Mouse (Mus musculus): ENCODE results near the gene Pde4b.

The Pde4b gene

DNA sequence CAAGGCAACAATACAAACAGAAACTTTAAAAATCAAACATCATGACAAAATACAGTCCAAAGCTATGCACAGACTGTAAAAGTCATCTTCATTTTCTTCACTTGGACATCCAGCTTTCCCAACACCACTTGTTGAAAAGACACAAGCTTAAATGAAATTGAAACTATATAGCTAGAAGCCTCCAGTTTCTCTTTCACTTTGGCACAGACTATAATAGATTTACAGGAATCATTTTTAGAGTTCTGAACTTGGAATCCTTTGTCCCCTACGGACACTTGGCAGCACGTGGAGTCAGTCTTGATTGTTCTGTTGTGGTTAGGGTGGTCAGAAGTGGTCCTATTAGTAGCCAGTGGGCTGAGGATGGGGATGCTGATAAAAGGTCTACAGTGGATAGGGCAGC is 191.6 kb downstream of the Pde4b start:
- no peak for DNase-seq (ENCODE audit: low spot score in 2 of 2)

DNA sequence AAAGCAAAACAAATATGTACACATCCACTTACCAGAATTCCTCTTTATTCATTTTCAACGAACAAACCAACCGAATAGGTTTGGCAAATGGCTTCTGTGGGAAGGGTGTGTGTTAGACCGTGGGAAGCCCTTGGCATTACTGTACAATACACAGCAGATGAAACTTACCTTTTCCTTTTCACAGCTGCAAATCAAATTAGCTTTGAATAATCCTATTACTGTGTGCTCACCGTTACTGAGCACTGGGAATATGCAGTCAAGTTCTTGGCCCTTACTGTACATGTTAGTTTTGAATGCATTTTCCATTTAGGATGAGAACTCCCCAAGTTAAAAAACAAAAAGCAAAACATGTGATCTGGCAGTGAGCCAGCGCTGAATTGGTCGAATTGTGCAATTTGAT is 199.8 kb downstream of the Pde4b start:
- no peak for DNase-seq (ENCODE audit: low spot score in 2 of 2)

DNA sequence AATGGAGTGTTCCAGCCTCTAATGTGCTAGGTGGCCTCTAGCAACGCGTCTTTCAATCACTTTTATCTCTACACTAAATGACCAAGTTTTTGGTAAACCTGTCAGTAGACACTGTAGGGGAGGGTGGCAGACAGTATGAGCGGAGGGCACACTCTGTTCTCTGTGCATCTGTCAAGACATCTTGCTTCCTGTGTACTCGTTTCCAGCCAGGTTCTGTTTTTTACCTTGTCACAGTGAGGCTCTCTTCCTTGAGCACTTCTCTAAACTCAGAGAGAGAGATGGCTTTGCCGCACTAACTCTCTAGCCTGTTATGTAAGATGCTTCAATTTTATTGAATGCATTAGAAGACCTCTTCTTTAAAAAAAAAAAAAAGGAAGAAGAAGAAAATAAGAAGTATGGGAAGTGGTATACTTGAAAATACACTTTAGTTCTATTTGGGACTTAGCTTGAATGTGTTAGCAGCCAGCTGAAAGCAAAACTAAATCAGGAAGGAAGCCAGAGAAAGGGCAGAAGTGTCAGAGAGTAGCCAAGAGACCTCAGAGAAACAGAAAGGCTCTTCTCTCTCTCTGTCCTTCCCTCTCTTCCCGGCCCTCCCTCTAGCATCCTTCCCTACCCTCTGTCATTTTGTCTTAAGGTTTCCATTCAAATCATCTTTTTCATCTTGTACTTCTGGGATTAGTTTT is 202.8 kb downstream of the Pde4b start:
- no peak for DNase-seq (ENCODE audit: low spot score in 2 of 2)

DNA sequence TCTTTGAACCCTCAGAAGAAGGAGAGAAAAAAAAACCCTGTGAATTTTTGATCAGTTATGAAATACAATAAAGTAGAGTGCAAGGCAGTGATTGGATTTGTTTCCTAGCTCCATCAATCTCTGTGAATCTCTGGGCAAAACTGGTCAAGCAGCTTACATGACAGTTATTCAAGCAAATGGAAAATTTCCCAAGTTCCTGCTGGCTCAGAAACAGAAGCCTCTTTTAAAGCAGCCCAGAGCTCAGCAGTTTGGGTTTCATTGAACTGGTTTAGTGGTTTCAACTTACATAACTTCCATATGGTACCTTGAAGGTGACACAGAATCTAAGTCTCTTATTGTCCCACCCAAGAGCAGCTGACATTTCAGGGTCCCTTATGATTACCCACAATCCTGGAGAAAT is 210.2 kb downstream of the Pde4b start:
- DNase-seq (ENCODE audit: low spot score in 2 of 2), result no peak

DNA sequence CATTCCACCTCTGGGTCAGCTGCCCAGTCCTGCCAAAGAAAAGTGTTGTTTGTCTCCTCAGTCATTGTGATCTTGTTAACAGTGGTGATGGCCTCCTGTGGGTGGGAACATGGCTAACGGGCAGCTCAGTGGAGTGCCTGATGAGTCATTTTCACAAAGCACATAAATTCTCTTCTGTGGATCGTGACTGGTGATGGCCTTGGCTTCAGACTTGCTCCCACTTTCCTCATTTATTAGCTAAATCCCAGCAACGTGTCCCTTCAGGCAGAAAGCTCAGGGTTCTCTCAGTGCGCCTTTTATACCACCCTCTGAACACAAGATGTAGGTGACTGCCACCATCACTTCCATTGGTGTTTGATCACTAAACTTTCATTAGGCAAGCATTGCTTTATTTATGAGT is 215.2 kb downstream of the Pde4b start:
- no peak for DNase-seq (ENCODE audit: low spot score in 2 of 2)

DNA sequence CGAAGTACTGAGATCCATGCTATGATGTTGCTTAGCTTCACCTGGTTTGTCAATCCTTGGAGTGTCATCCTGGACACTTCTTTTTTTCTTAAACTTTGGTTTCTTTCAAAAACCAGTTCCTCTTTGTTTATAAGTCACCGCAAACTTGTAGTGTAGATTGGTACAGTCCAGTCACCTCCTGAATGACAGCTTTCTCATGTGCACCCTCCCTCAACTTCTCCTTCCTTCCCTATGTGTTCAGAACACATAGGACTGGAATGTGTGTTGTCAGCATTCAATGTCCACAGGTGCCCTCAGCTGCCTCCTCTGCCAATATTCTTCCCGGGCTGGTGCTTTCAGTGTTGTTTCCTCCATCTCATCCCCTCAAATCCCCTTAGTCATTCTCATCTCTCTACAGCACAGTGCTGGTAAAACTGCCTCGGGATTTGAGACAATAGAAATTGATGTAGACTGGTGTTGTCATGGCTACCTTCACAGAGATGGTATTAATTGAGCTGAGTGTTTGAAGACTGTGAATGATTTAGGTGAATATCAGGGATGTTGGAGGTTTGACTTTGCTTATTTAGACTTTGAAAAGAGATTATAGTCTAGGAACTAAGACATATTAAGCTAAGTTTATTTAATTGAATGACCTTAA is 220.4 kb downstream of the Pde4b start:
- DNase-seq (ENCODE audit: low spot score in 2 of 2), result no peak

DNA sequence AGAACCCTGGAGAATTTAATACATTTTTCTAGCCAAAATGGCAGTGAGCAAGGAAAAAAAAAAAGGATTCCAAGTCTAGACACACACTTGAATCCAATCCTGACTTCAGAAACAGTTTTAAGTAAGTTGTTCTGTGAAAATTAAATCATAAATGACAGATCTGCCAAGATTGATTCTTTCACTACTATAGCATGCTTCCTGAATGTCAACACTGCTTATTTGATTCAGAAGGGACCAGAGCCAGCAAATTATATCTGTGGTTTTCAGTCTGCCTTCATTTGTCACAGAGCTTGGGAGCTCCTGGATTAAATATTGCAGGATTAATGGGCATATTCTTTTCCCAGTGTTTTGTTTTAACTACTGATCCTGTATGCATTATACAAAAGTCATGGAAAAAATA is 223.3 kb downstream of the Pde4b start:
- no peak for DNase-seq (ENCODE audit: low spot score in 2 of 2)

DNA sequence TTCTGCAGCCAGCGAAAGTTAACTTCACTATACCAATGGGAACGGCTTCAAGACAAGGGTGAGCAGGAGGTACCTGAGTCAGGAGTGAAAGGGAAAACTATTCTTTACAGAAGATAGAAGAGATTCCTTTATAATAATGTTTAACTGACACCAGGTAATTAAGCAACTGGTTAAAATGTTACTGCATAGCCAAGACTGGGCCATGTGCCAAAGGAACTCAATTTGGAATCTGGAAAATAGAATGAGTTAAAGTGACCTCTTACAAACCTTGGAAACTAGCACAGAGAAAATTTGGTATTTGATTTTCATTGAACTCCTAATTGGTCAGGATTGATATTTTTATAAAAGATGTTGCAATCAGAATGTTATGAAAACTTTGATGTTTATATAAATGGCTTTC is 228.7 kb downstream of the Pde4b start:
- DNase-seq (ENCODE audit: low spot score in 2 of 2), result no peak

DNA sequence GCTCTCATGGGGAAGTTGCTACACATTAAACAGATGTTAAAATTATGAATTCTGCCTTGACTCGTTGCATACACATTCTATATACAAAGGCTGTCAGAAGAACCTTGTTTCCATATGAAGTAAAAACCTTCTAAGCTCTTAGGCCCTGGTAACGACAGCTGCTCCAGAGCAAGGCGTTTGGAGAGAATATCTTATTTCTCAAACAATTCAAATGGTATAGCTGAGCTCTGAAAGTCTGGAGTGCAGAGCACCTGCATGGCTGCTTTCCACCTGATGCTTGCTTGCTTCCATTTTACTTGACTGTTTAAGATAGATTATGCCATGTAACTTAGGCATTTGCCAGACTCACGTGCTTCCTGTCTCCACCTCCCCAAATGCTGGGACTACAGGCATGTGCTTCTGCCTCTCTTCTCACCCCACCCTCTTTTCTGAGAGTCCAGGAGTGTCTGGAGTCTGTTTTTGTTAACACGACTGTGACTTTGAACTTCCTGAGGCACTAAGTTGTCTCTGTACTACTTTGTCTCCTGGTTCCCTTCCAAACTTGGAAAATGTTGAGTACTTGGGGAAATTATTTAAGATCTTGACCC is 229.4 kb downstream of the Pde4b start:
- DNase-seq (ENCODE audit: low spot score in 2 of 2), result no peak

DNA sequence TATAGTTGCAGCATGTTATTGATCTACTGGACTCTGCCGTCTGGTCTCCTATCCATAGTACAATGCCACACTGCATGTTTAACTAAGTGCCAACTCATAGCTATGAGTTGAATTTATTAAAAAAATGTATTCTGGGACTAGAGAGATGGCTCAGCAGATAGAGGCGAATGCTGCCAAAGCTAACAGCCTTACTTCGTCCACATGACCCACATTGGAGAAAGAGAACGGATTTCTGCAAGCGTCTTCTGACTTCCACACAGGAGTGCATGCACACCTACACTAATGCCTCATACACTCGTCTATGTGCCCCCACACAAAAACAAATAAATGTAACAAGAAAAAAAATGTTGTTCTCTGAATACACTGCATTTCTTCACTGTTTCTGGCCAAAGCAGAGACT is 231.3 kb downstream of the Pde4b start:
- no peak for DNase-seq (ENCODE audit: low spot score in 2 of 2)

DNA sequence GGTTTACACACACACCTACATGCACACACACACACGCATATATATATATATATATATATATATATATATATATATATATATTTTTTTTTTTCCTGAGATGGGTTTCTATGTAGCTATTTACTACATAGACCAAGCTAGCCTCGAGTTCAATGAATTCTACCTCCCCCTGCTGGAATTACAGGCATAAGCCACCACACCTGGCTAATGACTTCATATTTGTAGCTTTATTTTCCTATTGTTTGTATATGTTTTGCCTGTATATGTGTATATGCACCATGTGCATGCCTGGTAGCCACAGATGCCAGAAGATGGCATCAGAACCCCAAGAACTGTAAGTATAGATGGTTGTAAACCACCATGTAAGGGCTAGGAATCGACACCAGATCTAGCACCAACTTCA is 234.0 kb downstream of the Pde4b start:
- DNase-seq (ENCODE audit: low spot score in 2 of 2), result no peak

DNA sequence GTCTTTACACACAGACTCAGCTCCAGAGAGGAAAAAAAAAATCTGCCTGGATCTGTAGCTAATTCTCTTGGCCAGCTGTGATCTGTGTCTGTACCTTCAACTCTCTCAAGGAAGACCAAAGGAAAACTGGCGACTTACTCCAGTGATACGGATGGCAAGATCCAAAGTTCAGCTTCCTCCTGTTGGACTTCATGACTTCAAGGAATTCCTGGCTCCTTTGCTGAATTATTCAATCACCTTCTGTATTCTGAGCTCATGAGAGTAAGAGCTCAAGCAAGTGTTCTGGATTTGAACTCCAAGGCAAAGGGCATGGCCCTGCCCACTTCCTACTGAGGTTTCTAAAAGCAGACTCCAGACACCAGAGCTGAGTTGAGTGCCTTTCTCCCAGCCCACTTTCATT is 245.0 kb downstream of the Pde4b start:
- no peak for DNase-seq (ENCODE audit: low spot score in 2 of 2)

DNA sequence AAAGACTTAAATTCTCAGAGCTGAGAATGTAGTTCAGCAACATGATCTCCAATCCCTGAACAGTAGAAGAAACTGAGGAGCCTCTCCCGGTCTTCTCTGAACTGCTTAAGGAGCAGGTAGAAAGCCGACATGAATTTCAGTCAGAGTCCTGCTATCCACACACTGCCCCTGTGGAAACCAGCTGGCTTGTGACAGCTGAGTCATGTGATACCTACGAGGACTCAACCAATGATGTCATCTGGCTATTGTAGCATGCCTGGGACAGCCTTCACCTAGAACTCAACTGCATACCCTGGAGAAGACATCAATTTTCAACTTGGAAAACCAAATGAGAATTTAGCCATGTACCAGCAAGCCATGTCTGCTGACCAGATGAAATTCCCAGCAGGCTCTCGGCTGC is 245.5 kb downstream of the Pde4b start:
- DNase-seq (ENCODE audit: low spot score in 2 of 2), result no peak

DNA sequence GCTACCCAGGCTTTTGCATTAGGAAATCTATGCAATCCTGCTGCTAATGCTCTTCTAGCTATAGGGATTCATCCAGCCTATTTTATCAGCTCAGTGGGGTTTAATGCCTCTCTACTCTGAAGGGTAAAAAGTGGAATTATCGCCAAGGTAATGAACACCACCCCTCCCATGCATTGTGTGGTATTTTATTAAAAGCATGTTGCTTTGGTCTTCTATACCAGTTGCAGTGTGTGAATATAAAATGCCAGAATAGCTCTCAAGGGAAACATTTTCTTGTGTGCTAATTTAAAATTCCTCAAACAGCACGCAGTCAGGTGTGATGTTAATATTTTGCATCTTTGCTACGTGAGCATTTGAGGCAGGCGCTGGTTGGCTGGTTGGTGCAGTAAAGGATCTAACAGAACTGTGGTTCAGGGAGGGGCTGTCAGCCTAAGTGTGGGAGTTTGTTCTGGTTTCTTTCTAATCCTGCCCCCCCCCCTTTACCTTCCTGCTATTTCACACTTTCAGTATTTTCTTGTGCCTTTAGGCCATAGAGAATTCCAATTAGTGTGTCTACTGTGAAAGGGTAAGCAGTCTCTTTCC is 259.7 kb downstream of the Pde4b start:
- no peak for DNase-seq (ENCODE audit: low spot score in 2 of 2)

DNA sequence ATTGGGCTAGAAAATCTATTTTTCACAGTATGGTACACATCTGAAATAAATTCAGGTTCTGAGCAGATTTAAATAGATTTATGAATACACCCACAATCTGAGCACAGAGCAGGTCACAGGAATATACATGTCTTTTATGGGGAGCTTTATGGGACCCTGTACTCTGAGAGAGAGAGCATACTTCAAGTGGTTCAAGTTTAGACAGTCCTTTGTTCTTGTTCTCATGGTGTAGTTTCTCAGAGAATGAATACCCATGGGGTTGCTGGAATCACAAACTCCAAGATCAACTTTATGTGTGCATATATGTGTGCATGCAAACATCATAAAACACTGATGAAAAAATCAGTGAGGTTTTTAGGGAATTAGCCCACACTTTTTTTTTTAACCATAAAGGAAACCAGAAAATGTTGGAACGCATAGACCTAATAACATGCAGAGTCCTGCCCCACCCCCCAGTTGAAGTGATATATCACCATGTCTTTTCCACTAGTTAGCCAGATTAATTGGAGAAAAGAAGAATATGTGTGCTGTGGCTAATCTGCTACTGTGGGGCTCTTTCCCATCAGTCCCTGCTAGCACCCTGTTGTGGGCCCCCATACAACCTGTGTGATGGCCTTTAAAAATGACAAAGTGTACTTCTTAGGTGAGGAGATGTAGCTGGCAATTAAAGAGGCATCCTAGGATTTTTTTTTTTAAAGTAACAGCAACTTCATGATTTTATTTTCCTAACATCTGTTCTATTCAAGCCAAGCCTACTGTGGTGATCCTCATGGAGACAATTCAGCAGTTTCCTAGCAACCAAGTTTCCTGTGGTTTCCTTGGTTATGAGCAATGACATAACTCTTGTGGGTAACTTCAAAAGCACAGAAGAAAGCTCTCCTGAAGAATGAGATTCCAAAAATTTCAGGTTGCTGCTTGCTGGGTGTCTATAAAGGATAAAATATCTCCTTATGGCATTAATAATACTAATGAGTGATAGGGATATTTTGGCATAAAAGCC is 264.4 kb downstream of the Pde4b start:
- DNase-seq (ENCODE audit: low spot score in 2 of 2), result peak in 1 of 2 experiments; percentile 33

DNA sequence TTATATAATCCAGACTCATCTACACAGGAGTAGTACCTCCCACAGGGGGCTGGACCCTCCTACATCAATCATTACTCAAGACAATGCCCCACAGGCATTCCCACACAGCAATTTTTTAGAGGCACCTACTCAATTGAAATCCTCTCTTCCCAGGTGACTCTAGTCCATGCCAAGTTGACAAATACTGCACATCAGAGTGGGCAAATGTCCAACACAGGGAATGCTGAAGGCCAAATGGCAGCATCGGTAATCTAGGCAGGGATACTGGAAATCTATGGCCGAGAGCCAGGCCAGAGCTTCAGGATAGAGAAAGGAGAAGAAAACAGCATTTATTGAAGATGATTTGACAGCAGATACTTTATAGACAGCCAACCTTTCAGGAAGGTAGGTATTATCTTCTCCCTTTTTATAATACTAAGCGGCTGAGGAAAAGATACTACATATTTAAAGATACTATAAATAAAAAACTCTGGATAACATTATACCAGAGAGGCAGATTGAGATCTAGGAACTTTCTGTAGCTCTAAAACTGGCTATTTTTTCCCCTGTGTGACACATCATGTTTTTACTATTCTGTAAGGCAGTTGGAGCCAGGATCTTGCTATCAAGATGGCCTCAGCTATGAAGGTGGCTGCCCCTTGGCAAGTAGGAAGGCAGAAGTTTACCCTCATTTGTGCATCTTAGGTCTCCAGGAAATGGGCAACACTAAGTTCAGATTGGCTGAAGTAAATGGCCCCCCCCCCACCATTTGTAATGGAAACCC is 266.5 kb downstream of the Pde4b start:
- DNase-seq (ENCODE audit: low spot score in 2 of 2), result no peak

DNA sequence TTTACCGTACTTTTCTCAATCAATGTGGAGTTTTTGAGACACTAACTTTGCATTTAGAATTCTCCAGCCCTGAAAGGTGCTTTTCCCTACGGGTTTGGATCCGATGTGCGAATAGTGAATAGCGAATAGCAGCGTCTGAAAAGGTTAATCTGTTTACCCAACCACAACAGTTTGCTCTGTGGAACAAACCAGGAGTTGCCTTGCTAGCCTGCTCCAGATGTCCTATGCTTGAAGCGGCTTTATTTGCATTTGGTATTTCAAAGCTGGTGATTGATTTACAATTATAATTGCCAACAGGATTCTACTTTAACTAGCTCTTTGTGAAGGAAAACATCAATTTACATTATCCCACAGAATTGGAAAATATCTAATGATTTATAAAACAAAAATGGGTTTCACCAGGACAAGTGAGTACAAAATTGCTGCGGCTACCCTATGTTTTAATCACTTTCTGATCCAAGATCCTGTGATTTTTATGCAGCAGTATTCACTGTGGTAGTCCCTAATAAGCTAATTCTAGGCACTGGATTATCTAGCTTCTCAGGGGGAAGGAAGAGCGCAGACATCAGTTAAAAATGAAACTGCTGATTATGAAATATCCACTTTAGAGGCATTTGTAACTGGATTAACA is 280.9 kb downstream of the Pde4b start:
- no peak for DNase-seq (ENCODE audit: low spot score in 2 of 2)

DNA sequence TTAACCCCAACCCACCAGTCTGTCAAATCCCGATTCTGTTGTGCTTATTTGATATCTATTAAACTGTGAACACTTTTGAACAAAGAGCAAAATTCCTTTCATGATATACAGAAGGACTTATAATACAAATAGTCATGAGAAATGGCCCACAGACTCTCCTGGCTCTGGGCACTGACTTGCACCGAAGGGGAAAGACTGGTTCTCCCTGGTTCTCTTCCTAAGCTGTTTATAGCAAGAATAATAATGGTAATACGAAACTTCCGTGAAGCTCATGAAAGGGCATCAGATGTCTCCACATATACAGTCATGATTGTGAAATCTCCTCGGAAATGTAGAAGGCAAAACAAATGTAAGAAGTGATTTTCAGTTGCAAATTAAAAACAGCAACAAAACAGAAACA is 287.3 kb downstream of the Pde4b start:
- DNase-seq (ENCODE audit: low spot score in 2 of 2), result no peak

DNA sequence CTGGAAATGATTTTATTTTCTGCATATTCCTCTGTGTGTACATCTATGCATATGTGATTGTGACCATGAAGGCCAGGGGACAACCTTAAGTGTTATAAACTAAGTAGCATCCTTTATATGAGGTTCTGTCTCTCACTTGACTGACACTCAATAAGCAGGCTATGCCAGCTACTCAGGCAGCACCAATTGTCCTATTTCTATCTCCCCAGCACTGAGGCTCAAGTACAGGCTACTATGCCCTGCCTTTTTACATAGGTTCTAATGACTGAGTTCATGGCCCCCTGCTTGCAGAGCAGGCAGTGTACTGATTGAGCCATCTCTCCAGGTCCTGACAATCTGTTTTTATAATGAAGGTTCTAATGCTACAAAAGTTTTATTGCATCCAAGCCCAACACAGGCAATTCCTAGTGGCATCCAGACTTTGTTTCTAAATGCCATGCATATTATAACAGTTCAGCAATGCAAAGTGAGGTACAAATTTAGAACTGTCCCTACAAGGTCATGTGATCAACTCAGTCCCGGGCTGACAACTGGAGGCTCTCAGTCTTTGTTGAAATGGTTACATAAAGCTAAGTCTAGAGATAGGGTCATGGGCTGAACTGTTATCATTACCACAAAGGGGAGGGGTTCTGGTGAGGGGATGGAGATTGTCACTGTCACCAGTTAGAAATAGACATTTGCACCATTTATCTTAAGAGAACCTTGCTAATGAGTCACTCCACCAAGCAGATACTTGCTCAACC is 295.6 kb downstream of the Pde4b start:
- DNase-seq (ENCODE audit: low spot score in 2 of 2), result no peak

DNA sequence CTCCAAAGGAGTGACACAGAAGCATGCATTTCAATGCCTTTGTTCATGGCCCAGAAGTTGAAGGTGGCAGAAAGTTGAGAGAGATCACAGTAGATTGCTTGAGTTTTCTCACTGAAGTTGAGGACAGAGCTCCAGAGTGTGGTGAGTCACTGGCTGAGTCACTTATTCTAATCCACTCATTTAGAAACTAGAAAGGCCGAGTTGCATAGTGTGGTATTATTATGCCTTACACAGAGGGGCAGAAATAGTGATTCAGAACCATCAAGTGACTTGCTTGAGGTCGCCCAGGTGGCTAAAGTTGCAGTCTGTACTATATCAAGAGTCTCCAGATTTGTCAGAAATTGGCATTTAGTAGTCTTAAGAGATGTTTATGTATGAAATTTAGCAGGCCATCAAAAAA is 306.3 kb downstream of the Pde4b start:
- DNase-seq (ENCODE audit: low spot score in 2 of 2), result no peak
